Mouse (Mus musculus): Measurements from ENCODE around the gene Rufy4.
"Not testable (repeated sequence)": the region's sequence is repeated elsewhere in the genome, so short reads cannot be mapped to it uniquely, and the experiment has no call there.

Gene Rufy4

DNA sequence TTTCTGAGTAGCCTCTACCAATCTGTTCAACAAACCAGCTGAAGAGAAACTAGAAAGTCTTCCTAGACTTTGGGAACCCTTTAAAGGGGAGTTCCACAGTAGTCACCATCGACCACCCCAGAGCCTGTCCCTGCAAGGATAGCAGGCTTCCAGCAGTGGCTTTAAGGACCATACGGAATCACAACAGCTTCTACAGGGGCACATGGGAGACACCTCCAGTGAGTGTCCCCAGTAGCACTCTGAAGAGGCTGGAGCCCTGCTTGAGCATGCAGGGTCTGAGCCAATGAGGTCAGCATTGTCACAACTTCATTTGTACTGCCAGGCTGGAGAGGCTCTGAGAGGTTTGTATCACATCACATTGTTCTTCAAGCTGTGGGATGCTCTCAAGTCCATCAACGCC, 24.8 kb downstream of the Rufy4 start:
- no peak for DNase-seq (ENCODE audit: low read depth, low spot score)

DNA sequence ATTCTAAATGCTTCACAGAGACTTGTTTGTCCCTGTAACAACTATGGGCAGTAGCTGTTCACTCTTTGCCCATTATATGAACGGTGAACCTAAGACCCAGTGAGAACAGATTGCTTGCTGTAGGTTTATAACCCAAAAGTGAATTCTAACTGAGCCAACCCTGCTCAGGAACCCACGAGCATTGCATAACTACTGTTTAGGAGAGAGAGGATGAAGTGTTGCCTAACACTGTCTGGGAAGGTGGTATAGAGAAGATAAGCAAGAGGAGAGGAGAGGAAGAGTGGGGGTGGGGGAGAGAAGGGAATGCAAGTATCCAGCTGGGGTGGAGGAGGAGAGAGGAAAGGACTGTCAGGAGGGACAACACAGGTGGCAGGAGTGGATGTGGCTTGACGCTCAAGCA, 25.8 kb downstream of the Rufy4 start:
- peak; percentile 19 for DNase-seq (ENCODE audit: low read depth, low spot score)

DNA sequence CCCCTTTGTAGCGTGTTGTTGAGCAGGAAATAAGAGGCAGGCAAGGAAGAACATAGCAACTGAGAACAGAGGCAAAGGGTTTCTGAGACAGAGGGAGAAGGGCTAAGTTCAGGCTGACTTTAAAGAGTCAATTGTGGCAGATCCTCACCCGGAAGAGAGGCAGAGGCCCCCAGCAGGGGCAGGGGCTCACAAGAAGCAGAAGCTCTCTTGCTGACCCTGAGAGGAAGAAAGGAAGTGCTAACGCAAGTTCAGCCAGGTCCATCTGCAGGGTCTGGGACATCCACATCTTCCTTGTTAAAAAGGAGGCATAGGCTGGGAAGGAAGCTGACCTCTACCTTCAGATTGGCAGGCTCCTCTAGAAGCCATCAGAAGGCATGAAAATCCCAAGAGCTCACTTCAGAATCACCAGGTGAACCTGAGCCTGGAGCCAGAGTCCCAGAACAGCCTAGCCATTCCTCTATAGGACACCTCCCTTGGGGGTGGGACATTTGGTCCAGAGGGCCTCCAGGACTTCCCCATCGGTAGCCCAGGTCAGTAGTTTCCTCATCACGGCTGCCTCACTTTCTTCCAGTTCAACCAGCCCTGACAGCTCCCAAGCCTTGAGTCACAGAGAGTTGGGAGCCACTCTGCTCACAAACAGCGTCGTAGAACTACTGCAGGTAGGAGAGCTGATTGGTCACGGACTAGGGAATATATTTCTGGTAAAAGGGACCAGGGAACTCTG, 28.3 kb downstream of the Rufy4 start, which contains the start of gene Cxcr2:
TSS of gene Cxcr2 (plus strand) at position 529 of the 724 bp plus-strand sequence.
- no peak for DNase-seq (ENCODE audit: low read depth, low spot score)

GRCm38 (mm10) chr1:74155435-74156012, 30.2 kb downstream of the Rufy4 start:
- DNase-seq (ENCODE audit: low read depth, low spot score): no peak

DNA sequence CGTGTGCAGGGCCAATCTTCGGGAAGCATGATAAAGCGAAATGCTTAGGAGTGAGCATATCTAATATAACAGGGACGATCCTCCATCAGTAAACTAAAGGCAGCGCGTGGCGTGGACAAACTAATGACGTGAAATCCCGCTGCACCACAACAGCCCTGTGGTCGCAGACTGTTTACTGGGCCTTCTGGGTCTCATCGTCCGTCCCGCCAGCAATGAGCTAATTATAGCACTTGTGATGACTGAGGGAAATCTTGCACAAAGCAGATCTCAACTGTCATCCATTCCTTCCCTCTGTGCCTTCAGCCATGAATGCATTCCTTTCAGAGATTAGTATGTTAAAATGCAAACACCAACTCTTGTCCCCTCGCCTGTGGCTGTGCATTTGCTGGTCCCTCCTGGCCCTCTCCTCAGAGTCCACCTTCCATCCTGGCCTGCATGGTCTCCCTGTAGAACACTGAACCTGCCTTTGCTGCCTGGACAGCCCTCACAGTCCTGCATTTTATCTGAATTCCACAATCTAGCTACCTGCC, 31.1 kb downstream of the Rufy4 start:
- no peak for DNase-seq (ENCODE audit: low read depth, low spot score)

DNA sequence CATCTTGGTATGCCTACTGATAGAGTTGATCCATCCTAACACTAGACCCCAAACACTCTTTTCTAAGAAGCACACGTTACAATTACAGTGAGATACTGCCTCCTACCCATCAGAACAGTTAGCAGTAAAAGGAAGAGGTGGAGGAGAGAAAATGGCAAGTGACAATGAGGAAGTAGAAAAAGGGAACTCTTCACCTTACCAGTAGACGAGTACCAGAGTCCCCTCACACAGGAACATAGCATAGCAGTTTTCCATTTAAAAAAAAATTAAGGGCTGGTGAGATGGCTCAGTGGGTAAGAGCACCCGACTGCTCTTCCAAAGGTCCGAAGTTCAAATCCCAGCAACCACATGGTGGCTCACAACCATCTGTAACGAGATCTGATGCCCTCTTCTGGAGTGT, 34.3 kb downstream of the Rufy4 start:
- DNase-seq (ENCODE audit: low read depth, low spot score): not testable (repeated sequence)

GRCm38 (mm10) chr1:74160036-74160435, 34.7 kb downstream of the Rufy4 start:
- DNase-seq (ENCODE audit: low read depth, low spot score): no peak

- DNase-seq (ENCODE audit: low read depth, low spot score): peak; percentile 19
Observed at GRCm38 (mm10) chr1:74167136-74167535, 41.8 kb downstream of the Rufy4 start.

- DNase-seq (ENCODE audit: low read depth, low spot score): no peak
Observed at GRCm38 (mm10) chr1:74169721-74170120, 44.4 kb downstream of the Rufy4 start.

DNA sequence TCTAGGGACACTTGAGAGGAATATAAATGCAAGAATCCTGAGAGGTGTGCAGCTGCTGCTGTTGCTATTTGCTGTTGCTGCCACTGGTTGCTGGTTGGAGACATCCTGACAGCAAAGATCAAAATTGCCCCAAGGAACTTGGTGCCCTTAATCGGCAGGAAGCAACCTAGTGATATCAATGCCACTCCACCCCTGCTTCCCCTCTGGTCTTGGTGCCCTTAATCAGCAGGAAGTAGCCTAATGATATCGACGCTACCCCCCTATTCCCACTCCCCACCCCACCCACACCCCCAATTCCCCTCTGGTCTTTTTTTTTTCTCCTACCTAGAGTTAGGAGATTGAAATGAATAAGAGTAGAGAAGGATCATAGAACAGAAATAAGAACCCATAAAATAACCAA, 47.4 kb downstream of the Rufy4 start:
- DNase-seq (ENCODE audit: low read depth, low spot score): no peak

GRCm38 (mm10) chr1:74175731-74176130, 50.4 kb downstream of the Rufy4 start:
- DNase-seq (ENCODE audit: low read depth, low spot score): no peak

DNA sequence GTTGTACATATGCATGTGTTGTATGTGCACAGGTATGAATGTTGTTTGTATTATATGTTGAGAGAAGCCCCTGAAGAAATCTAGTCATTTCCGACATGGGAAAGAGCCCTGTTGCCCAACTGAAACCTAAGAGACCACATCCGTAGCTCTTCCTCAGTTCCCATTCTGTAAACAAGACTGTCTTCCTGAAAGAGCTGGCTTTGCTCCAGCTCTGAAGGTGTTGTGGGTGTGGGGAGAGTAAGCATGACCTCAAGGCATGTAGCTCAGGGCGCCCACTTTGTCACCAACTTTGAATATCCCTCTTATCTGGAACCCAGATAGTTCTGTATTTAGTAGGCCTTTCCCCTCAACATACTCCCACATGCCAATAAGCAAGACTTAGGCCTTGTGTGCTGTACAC, 53.3 kb downstream of the Rufy4 start:
- no peak for DNase-seq (ENCODE audit: low read depth, low spot score)

DNA sequence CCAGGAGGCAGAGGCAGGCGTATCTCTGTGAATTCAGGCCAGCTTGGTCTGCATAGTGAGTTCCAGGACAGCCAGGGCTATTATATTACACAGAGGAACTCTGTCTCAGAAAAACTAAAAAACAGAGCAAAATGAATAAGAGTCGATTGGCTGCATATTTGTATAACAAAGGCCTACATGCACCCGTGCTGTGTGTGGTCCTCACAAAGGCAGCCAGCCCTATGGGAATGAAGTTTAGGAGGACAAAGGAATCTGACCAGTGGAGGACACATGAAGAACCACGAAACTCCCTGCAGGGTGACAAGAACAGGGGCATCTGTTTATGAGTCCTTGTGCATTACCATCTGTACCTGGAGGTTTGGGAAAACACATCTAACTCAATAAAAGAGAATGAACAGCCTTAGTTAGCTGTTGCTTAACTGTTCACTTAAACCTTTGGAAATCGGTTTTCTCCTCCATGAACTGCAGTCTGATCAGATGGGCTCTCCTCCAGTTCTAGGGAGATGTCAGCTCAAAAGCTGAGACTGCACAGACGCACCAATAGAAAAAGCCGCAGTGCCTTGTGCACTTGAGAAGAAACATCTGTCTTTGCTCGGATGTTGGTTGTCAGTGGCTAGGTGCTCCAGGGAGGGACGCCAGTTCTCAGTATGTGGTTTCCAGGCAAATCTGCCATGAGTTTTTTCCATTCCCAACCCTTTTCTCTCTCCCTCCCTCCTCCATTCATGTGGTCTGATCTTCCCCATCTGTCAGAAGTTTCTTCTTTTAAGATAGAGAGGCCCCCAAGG, 54.5 kb downstream of the Rufy4 start:
- no peak for DNase-seq (ENCODE audit: low read depth, low spot score)

DNA sequence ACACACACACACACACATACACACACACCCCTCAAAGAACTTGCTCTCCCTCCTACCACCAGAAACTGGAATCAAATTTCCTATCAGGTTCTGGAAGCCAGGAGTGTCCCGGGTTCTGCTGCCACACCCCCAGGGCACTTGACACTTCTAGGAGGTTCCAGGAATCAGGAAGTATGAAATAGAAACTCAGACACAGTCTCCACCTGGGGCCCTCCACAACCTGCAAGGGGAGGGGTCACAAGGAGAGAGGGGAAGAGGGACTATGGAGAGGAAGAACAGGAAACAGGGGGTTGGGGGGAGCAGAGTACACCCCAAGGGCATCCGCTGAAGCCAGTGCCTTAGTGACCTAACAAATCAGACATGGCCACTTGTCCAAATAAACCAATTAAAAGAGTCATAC, 56.1 kb downstream of the Rufy4 start:
- DNase-seq (ENCODE audit: low read depth, low spot score): no peak

- no peak for DNase-seq (ENCODE audit: low read depth, low spot score)
Observed at GRCm38 (mm10) chr1:74183006-74183405, 57.7 kb downstream of the Rufy4 start.

DNA sequence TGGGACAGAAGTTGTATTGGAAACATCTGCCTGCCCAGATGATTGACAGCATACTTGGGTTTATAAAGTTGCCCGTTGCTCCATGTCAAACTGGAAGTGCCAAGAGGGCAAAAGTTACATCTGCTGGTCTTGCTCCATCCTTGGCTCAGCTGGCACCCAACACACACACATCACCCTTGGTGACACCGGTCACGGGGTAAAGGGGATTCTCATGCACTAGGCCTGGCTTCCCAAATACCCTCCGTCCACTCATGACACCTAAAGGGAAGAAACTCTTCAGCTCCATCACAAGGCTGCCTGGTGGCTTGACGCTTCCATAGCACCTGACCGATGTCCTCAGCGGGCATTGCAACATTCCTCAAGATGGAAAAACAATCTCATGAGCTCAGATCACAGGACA, 65.1 kb downstream of the Rufy4 start:
- no peak for DNase-seq (ENCODE audit: low read depth, low spot score)

GRCm38 (mm10) chr1:74192711-74193110, 67.4 kb downstream of the Rufy4 start:
- DNase-seq (ENCODE audit: low read depth, low spot score): no peak

DNA sequence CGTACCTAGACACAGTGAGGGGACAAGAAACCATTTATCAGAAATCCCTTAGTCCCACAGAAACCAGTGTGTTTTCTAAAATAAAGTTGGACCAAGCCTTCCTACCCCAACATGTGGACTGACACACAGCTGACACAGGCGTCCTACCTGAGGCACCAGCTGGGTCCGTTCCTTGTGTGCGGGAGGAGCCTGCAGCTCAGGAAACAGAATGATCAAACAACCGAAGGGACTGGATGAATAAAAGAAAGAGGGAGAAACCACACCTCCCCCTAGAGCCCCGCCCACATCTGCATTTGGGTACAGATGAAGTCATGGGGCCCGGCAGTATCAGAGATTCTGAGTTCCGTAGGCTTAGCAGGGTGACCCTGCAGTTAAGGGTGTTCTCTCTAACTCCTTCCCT, 69.1 kb downstream of the Rufy4 start, which contains the start of gene Cxcr1:
TSS of gene Cxcr1 (minus strand) at position 187 of the 400 bp plus-strand sequence.
- no peak for DNase-seq (ENCODE audit: low read depth, low spot score)

DNA sequence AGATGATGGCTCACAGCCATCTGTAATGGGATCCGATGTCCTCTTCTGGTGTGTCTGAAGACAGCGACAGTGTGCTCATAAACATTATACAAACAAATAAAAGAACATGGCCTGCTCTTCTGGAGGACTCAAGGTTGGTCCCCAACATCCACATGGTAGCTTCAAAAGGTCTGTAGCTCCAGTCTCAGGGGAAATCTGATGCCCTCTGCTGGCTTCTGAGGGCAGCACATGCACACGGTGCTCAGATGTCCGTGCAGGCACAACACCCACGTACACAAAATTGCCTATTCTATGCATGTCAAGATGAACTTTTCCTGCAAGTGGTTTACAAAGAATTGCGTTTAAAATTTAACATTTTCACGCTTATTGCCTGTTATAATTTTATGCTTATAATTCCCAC, 70.6 kb downstream of the Rufy4 start:
- peak; percentile 44 for DNase-seq (ENCODE audit: low read depth, low spot score)

GRCm38 (mm10) chr1:74196621-74197419, 71.5 kb downstream of the Rufy4 start:
- DNase-seq (ENCODE audit: low read depth, low spot score): no peak
